Mouse (Mus musculus): ENCODE data around the gene Procr.

GRCm38 (mm10) chr2:155703630-155704029 is 47.3 kb upstream of the Procr start:
- TF ChIP-seq CTCF (IDR thresholded peaks at IDR 0.05; ENCODE audit: extremely low read depth, insufficient read depth, low read length), result no peak
- TF ChIP-seq POLR2A (IDR thresholded peaks at IDR 0.05; ENCODE audit: extremely low read depth, insufficient read depth, low read length), result no peak

Measured in cortical plate, adult 2 months (tissue).